Mouse (Mus musculus): ENCODE results near the gene Gm43738.

DNA sequence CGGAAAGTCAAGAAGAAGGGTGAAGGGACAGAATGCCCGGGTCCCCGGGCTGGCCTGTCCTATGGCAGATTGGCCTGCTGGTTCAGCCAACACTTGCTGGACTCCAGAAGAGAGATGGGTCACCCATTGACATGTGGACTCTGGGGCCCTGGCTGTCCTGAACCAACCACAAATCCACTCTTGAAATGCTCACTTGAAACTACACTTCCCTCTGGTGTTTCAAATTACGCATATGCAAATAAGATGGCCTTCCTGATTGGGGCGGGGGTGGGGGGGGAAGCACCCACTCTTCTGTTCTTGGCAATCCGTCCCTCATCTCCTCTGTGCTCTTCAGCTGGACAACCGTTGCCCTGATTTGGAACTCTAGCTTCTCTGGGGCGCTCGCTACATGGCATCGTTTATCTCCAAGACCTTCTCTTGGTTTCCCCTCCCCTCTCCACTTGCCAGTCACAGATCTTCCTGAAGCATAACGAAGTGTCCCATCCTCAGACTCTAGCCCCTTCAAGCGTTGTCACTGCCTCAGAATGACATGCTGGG lies 16.2 kb downstream of the Gm43738 start:
- TF ChIP-seq MAFK (IDR thresholded peaks at IDR 0.05; ENCODE audit: insufficient read depth, low read depth, low read length) (no peak), HCFC1 (IDR thresholded peaks at IDR 0.05; ENCODE audit: borderline replicate concordance, insufficient read depth, low read length) (no peak), ZC3H11A (IDR thresholded peaks at IDR 0.05; ENCODE audit: borderline replicate concordance, low read depth, low read length) (no peak), CHD2 (IDR thresholded peaks at IDR 0.05; ENCODE audit: low read depth, low read length) (no peak), ZNF384 (IDR thresholded peaks at IDR 0.05; ENCODE audit: low read depth, low read length) (no peak)

Data from ES-E14 (cell line).